Mouse (Mus musculus) lung, postnatal 10 days (tissue): Measurements from ENCODE around the gene Klk8.

Source experiments
- DNase-seq: peaks from one replicate; pipeline ENCODE4 v3.0.0; 2021

Gene Klk8

GRCm38 (mm10) chr7:43796355-43796754, 1.0 kb upstream of the Klk8 start:
- no peak for DNase-seq

DNA sequence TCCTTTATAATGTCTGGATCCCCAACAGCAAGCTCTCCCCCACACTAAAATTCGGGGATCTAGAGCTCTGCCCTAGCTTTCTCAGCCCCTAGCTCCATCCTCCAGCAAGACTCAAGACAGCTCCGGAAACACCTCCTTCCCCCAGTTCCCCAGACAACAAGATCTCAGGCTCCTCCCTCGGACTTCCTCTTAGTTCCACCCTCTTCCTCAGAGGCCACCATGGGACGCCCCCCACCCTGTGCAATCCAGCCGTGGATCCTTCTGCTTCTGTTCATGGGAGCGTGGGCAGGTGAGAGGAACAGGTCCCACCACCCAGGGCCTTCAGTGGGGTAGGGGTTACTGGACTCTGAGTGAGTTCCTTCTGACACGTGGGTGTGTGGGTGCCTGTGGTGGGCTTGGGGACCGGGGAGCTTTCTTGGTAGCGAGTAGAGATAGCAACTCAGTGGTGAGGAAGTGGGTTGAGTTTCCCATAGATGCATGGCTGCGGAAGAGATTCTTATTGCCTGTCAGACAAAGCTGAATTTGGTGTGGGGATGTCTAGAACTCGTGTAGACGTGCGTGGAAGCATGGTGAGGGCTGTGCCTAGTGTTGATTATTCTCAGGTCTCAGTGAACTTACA, 576 bp downstream of the Klk8 start:
- peak; percentile 34 for DNase-seq

GRCm38 (mm10) chr7:43799876-43800275, 2.5 kb downstream of the Klk8 start:
- no peak for DNase-seq

- DNase-seq, result no peak
Observed at GRCm38 (mm10) chr7:43810994-43811393, 13.6 kb downstream of the Klk8 start, which contains the start of gene Klk7. TSS of gene Klk7 (plus strand) at chr7:43811294.

GRCm38 (mm10) chr7:43815211-43815610, 17.8 kb downstream of the Klk8 start:
- no peak for DNase-seq

DNA sequence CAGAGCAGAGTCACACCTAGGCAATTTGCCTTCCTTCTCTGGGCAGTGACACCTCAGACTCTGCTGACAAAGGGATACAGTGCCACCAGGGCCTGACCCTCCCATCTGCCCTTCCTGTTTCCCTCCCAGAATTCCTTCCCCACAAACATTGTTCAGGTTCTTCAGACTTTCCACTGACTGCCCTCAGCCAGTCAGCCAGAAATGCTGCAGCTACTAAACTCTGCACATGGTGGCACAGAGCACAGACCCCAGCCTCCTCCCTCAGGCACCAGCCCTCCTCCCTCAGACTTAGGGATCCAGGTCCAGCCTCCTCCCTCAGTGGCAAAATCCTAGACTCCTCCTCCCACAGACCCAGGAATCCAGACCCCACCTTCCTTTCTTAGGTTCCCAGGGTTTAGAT, 19.4 kb downstream of the Klk8 start:
- no peak for DNase-seq

GRCm38 (mm10) chr7:43821581-43821980, 24.2 kb downstream of the Klk8 start:
- no peak for DNase-seq

DNA sequence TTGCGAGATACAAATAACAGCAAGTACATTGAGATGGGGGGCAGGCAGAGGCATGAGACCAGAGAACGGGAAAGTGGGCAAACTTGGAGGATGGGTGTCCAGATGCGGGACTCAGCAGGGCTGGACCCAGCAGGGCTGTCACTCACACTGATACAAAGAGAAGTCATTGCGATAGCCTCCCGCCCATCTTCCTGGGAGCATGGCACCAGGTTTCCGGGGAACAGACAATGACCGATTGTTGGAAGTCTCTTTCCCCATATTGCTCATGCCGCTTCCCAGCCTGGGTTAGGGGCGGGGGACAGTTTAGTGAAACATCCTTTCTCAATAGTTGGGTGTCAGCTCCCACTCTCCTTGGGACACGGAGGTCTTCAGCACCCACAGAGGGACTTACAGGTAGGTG, 26.8 kb downstream of the Klk8 start, which contains the start of gene Klk6:
Klk6 (plus strand) TSS at position 301 of the 400 bp plus-strand sequence.
- DNase-seq, result no peak

DNA sequence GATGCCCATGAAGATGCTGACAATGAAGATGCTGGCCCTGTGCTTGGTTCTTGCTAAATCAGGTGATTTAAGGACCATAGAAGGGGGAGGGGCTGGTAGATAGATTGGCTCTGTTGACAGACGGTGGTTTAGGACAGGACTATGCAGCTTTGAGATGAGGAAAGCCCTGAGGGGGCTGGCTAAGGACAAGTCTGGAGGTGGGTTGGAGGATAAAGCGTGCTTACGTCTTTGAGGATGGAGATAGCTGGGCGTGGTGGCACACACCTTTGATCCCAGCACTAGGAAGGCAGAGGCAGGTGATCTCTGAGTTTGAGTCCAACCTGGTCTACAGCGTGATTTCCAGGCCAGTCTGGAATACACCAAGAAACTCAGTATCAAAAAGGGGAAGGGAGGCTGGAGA, 28.7 kb downstream of the Klk8 start:
- no peak for DNase-seq

DNA sequence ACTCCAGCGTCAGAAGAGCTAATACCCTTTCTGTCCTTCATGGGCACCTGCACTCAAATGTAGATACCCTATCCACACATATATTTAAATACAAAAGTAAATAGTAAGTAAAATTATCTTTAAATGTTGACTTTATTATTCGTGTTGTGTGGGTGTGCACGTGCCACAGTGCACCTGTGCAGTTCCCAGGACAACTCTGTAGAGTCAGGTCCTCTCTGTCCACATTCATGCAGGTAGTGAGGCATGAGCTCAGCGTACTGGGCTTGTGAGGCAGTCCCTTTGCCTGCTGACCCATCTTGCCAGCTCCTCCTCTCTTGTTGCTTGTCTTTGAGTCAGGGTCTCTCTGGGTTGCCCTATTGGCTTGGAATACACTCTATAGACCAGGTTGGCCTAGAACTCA, 30.3 kb downstream of the Klk8 start:
- no peak for DNase-seq

DNA sequence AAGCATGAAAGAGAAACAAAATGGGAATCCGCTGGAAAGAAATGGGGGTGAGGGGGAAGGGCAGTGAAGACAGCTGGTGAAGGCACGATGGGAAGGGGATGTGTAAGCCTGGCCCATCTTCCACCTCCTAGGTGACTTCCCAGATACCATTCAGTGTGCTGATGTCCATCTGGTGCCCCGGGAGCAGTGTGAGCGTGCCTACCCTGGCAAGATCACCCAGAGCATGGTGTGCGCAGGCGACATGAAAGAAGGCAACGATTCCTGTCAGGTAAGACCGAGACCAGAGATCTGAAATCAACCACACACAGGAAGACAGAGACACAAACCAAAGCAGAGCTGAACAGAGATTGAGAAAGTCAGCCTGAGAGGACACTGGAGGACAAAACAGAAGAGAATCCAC, 31.6 kb downstream of the Klk8 start:
- DNase-seq, result no peak

DNA sequence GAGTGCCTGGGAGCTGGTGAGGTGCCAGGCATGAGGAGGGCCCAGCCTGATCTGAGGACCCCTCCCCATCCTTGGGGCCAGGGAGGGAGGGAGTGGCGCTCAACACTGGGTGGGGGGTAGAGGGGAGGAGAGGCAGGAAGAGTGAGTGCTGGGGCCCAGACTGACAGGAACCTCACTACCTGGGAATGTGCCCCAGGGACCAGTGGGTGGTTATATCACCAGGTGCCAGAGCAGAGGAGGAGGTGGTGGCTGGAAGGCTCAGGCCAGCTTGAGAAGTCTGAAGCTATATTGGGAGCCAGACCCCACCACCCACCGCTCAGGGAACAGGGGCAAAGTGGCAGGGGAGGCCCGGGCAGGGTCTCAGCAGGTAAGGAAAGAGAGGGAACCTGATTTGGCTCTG, 44.3 kb downstream of the Klk8 start, which contains the start of gene Klk5:
Klk5 (plus strand) TSS at position 271 of the 400 bp plus-strand sequence.
- DNase-seq, result no peak

DNA sequence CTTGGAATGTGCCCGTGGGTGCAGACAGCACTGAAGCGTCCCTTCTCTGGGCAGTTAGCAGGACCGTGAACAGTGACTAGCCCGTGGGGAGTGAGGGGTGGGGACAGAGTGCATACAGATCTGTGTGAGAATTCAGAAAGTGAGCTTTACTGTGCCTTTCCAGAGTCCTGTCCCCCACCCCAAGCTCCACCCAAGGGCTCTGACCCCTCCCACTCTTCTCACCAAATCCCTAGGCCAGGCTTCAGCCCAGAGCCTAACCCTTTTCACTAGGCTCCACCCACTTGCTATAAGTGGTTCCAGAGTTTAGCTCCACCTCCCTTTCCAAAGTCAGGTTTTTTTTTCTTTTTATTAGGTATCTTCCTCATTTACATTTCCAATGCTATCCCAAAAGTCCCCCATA, 46.4 kb downstream of the Klk8 start:
- DNase-seq, result no peak

DNA sequence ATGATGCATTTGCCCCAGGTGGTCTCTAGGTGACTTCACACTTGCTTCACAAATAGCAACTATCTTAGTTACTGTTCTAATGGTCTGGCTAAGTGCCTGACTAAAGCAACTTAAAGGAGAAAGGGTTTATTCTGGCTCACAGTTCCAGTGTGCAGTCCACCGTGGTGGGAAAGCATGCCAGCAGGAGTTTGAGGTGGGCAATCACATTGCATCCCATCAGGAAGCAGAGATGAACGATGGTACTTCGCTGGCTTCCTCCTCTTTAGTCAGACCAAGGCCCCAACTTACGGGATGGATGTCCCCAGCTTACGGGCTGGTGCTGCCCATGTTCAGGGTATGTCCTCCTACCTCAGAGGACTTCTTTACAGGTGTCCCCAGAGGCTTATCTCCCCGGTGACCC, 54.2 kb downstream of the Klk8 start:
- DNase-seq, result no peak
